Mouse (Mus musculus) intestine, postnatal 0 days (tissue): ENCODE measurements at regions not wholly inside any gene's neighbourhood (a gene's known extent, or its start where the extent isn't known, plus 50 kb on each side); places are given as distances from the start of the nearest gene placed in this dataset.

Experiments
- ATAC-seq: fragments of 200-750 bp; cut with Nextera tagmentation; 2 replicates; pipeline ENCODE4 v1.8.0; 2017; ENCODE audit warnings: mild to moderate bottlenecking, moderate TSS enrichment, moderate library complexity
- H3K27ac ChIP-seq: fragments of 300-500 bp; sonication (generic); 2 replicates; pipeline ENCODE4 v1.5.1; 2014; ENCODE audit warnings: mild to moderate bottlenecking, low read depth, low read length, moderate library complexity
- H3K27me3 ChIP-seq: fragments of 300-500 bp; sonication (generic); replicated peaks from 2 replicates; pipeline ENCODE4 v1.6.1; 2014; ENCODE audit warnings: low read length, mixed read lengths; ENCODE audit not compliant: control insufficient read depth, insufficient read depth
- H3K36me3 ChIP-seq: fragments of 300-500 bp; sonication (generic); 2 replicates; pipeline ENCODE4 v1.6.1; 2014; ENCODE audit warnings: mild to moderate bottlenecking, moderate library complexity; ENCODE audit not compliant: control insufficient read depth, insufficient read depth
- H3K4me1 ChIP-seq: fragments of 300-500 bp; sonication (generic); replicated peaks from 2 replicates; pipeline ENCODE4 v1.6.1; 2014; ENCODE audit warnings: antibody characterized with exemption, low read length, mixed read lengths; ENCODE audit not compliant: control insufficient read depth, insufficient read depth
- H3K4me2 ChIP-seq: fragments of 300-500 bp; sonication (generic); replicated peaks from 2 replicates; pipeline ENCODE4 v1.6.1; 2014; ENCODE audit warnings: low read depth, mild to moderate bottlenecking, moderate library complexity
- H3K4me3 ChIP-seq: fragments of 300-500 bp; sonication (generic); 2 replicates; pipeline ENCODE4 v1.5.1; 2014; ENCODE audit warnings: low read depth, low read length
- H3K9ac ChIP-seq: fragments of 300-500 bp; sonication (generic); 2 replicates; pipeline ENCODE4 v1.6.1; 2014; ENCODE audit warnings: mild to moderate bottlenecking, low read depth, low read length
- H3K9me3 ChIP-seq: fragments of 300-500 bp; sonication (generic); 2 replicates; pipeline ENCODE4 v1.6.1; 2016; ENCODE audit warnings: mixed run types; ENCODE audit not compliant: control insufficient read depth
- CTCF ChIP-seq: sonication (generic); IDR thresholded peaks from 2 replicates; pipeline ENCODE4 v1.5.1; 2016; ENCODE audit warnings: low read depth, mild to moderate bottlenecking, control low read depth, antibody characterized with exemption, moderate library complexity
- WGBS: fragments of 180-500 bp; shearing (Covaris S2); extraction: QIAGEN DNeasy Blood & Tissue Kit; methylation state at CpG from one replicate; pipeline ENCODE4 v1.1.7; 2014; 5-methylcytosine and 5-hydroxymethylcytosine counted together

DNA sequence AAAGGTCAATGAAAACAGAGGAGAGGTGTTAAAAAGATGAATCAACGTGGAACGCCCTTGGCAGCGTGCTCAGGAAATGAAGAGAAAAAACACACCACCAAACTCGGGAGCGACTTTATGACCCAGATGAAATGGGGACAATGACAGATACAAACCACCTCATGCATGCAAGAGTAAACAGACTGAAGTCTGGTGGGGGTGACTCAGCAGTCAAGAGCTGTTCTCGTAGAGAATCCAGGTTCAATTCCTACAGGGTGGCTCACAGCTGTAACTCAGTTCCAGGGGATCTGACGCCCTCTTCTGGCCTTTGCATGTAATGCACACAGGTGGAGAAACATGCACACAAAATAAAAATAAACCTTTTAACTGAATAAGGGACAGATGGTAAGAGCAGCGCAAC, 215.9 kb upstream of the Dio3 start:
- WGBS = 41% methylated on average over 8 of the region's 8 CpGs
- H3K4me1 ChIP-seq = no peaks in the 10 kb centered on the region
- no peaks in the 10 kb centered on the region for H3K27me3 ChIP-seq
- H3K36me3 ChIP-seq = no peaks in the 10 kb centered on the region
- no peak for ATAC-seq
- no peaks in the 10 kb centered on the region for H3K9me3 ChIP-seq
- H3K4me2 ChIP-seq = no peak overlapping the region
- H3K9ac ChIP-seq = no peak overlapping the region
- peak; percentile 32 for TF ChIP-seq CTCF
- no peak overlapping the region for H3K27ac ChIP-seq
- H3K4me3 ChIP-seq = no peak overlapping the region

DNA sequence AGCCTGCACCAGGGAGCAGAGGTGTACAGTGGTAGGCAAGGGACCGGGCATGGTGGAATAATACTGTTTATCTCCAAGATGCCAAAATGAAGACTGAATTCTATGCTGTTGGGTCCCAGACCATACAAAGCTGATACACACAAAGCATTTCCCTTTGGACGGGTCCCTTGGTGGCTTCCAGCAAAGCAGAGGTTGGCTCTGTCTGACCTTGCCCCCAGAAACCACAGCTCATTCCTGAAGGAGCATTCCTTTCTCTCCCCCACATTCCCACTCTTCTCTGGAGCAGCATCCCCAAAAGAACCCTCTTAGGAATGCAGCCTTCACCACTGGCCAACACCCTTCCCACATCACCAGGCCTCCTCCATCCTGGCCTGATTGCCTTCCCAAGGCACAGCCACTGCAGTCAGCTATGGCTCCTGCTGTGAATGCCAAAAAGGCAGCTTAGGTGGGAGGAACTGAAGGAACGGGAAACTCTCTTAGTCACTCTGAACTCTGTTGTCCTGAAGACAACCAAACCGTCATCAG, 212.4 kb upstream of the Dio3 start:
- WGBS = 69% methylated on average over 4 of the region's 4 CpGs
- no peak for ATAC-seq
- TF ChIP-seq CTCF = no peak

DNA sequence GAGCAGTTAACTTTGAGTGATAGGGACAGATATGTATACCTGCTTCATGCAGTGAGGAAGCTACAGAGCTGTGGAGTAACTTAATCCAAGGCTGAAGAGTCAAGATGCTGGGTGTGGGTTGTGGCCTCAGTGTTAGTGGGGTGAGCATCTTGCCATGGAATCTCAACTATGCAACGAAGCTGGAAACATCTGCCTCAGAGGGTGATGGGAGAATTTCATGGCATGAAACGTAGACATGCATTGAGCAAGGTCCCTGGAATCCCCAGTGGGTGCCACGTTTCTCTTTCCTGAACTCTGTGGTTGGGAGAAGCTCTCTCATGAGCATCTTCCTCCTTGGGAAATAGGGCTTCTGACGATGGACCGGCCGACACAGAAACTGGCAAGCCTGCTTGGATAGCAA, 208.4 kb upstream of the Dio3 start:
- H3K4me1 ChIP-seq = no peaks in the 10 kb centered on the region
- ATAC-seq = no peak

More for the DNA sequence above, 212.4 kb upstream of the Dio3 start:
- no peak overlapping the region for H3K9ac ChIP-seq
- H3K27ac ChIP-seq = no peak overlapping the region
- H3K4me2 ChIP-seq = no peak overlapping the region
- H3K27me3 ChIP-seq = no peaks in the 10 kb centered on the region
- no peak overlapping the region for H3K4me3 ChIP-seq
- no peaks in the 10 kb centered on the region for H3K9me3 ChIP-seq
- H3K4me1 ChIP-seq = no peaks in the 10 kb centered on the region
- no peaks in the 10 kb centered on the region for H3K36me3 ChIP-seq

DNA sequence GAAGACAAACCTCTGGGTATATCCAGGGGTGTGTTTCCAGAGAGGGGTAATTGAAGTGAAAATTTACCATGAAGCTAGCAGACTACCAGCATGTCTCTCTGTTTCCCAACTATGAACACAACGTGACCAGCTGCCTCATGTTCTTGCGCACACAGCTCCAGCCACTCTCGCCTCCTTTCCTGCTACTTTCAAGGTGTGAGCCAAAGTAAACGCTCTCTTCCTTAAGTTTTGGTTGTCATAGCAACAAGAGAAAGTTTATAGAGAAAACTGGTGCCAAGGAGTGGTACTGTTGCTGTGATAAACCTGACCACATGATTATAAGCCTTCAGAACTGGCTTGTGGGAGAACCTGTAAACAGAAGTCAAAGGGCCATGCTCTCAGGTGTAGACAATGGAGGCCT, 207.0 kb upstream of the Dio3 start:
- Histone ChIP-seq H3K9me3 (no peaks in the 10 kb centered on the region), H3K4me3 (no peak overlapping the region), H3K27ac (no peak overlapping the region), H3K9ac (no peak overlapping the region), H3K27me3 (no peaks in the 10 kb centered on the region), H3K36me3 (no peaks in the 10 kb centered on the region), H3K4me1 (no peaks in the 10 kb centered on the region), H3K4me2 (no peak overlapping the region)
- 51% methylated on average over 4 of the region's 4 CpGs for WGBS
- no peak for TF ChIP-seq CTCF
- no peak for ATAC-seq

More for the DNA sequence above, 208.4 kb upstream of the Dio3 start:
- Histone ChIP-seq H3K36me3 (no peaks in the 10 kb centered on the region), H3K9ac (no peak overlapping the region), H3K27ac (no peak overlapping the region), H3K4me2 (no peak overlapping the region), H3K4me3 (no peak overlapping the region), H3K9me3 (no peaks in the 10 kb centered on the region), H3K27me3 (no peaks in the 10 kb centered on the region)
- TF ChIP-seq CTCF = no peak
- 82% methylated on average over 6 of the region's 6 CpGs for WGBS

DNA sequence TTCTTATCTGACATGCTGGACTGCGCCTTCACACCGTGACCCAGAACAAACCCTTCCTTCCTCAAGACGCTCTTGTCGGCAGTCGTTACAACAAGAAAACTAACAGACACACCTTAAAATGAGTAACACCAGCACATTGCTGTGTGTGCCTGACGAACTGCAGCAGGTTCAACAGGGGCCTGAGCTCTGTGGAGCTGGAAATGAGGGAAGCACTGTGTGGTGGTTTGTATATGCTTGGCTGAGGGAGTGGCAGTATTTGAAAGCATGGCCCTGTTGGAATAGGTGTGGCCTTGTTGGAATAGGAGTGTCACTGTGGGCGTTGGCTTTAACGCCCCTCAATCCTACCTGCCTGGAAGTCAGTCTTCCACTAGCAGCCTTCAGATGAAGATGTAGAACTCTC, 203.9 kb upstream of the Dio3 start:
- 46% methylated on average over 8 of the region's 8 CpGs for WGBS
- Histone ChIP-seq H3K4me1 (no peaks in the 10 kb centered on the region), H3K27ac (no peak overlapping the region), H3K27me3 (no peaks in the 10 kb centered on the region), H3K9ac (no peak overlapping the region), H3K36me3 (no peaks in the 10 kb centered on the region), H3K4me2 (no peak overlapping the region), H3K9me3 (no peaks in the 10 kb centered on the region), H3K4me3 (no peak overlapping the region)
- peak; percentile 43; the same call in 1 of the 2 replicates for ATAC-seq
- TF ChIP-seq CTCF = no peak

DNA sequence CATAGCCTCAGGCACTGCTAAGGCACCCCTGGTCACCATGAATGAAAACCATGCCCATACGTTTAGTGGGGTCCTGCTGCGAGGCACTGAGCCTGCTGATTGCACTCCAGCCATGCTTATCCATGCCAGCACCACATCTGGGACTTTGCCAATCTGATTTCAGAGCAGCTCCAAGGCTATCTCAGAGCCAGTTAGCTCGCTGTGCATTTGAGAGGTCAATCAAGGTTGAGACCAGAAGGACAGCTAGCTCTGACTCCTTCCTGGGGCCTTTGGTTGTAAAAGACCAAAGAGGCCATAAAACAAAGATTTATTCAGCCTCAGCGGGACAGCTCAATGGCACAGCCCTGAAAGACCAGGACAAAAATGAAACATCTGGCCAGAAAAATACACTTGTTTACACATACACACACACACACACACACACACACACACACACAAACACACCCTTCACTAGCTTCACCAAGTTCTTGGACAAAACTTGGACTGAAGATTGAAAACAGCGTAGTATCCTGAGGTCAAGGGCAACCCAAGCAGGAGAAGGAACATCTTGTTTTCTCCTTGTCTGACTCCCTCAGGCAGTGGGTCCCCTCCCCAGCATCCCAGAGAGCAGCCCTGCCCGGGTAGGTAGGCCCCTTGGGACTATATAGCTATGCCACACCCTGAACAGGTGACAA, 201.5 kb upstream of the Dio3 start:
- Histone ChIP-seq H3K27me3 (no peaks in the 10 kb centered on the region), H3K27ac (no peak overlapping the region), H3K4me3 (no peak overlapping the region), H3K36me3 (no peaks in the 10 kb centered on the region), H3K4me1 (no peaks in the 10 kb centered on the region), H3K9ac (no peak overlapping the region), H3K4me2 (no peak overlapping the region), H3K9me3 (no peaks in the 10 kb centered on the region)
- WGBS = 45% methylated on average over 6 of the region's 6 CpGs
- no peak for TF ChIP-seq CTCF
- no peak for ATAC-seq
